8 mouse cellular contexts compared by ENCODE assay signal in the genomic region with DNA sequence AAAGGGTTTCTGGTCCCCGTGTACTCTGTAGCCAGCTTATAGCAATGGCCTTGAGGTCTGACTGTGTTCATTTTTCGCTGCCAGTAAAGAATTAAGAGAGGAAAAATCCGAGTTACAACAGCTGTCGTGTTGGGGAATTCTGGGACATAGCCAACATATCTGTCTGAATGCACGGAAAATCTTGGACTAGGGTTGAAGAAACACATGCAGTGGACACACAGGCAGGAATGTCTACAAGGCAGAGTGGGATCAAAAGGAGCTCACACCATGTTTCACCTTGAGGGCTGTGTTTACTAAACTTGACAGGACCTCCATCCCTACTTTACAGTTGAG. TPM values are rescaled to one million over a fixed set of nuclear protein-coding genes. Genes with fewer than 3 reads are reported as not detected.
A peak's percentile ranks its signal among the peaks of the same experiment; 100 is the strongest.
DNase-seq lines count a peak whose midpoint lies in the region; ATAC-seq and TF ChIP-seq lines count a peak whose summit lies in the region.

No protein-coding gene starts in this region.

- H3K4me2 ChIP-seq in neural tube, embryonic 11.5 days (ENCODE audit: low read depth) = peak overlapping the region; percentile 54
- H3K4me2 ChIP-seq in limb, embryonic 12.5 days = peak overlapping the region; percentile 61
- H3K4me2 ChIP-seq in stomach, embryonic 15.5 days = peak overlapping the region; percentile 58

- no peak overlapping the region for H3K9ac ChIP-seq in neural tube, embryonic 11.5 days (ENCODE audit: low read length)
- H3K9ac ChIP-seq in limb, embryonic 12.5 days (replicated peaks) = peak overlapping the region; percentile 59; the same call in 1 of the 2 replicates
- 0 out of 2 replicates have a peak overlapping the region, but pooled peaks have one; percentile 41 for H3K9ac ChIP-seq in stomach, embryonic 15.5 days

- WGBS in cerebellum, adult 2 months = 4% methylated on average over 5 of the region's 5 CpGs
- WGBS in neural tube, embryonic 11.5 days = 31% methylated on average over 5 of the region's 5 CpGs
- WGBS in limb, embryonic 12.5 days = 36% methylated on average over 5 of the region's 5 CpGs
- 13% methylated on average over 5 of the region's 5 CpGs for WGBS in stomach, embryonic 15.5 days

- TF ChIP-seq POLR2A in cerebellum, adult 2 months (IDR thresholded peaks at IDR 0.05; ENCODE audit: borderline replicate concordance, insufficient read depth, low read length) = no peak

- H3K4me1 ChIP-seq in cerebellum, adult 2 months (ENCODE audit: control insufficient read depth, insufficient read depth, low read length) = no peaks in the 10 kb centered on the region
- no peaks in the 10 kb centered on the region for H3K4me1 ChIP-seq in neural tube, embryonic 11.5 days (ENCODE audit: control insufficient read depth, insufficient read depth, low read length)
- no peaks in the 10 kb centered on the region for H3K4me1 ChIP-seq in limb, embryonic 12.5 days (replicated peaks)
- no peaks in the 10 kb centered on the region for H3K4me1 ChIP-seq in stomach, embryonic 15.5 days

- DNase-seq in cerebellum, adult 2 months = peak in 1 of 2 experiments; percentile 13
- no peak for DNase-seq in cerebellum, postnatal 25 days
- DNase-seq in neural tube, embryonic 11.5 days (ENCODE audit: low spot score) = no peak
- DNase-seq in neural tube, embryonic 10.5 days (ENCODE audit: extremely low spot score, low spot score) = no peak
- no peak for DNase-seq in spleen, postnatal 36 days (ENCODE audit: low spot score in 2 of 2)
- no peak for DNase-seq in adipocyte (ENCODE audit: low spot score)

- no peak for TF ChIP-seq CTCF in cerebellum, adult 2 months (IDR thresholded peaks at IDR 0.05; ENCODE audit: borderline replicate concordance, insufficient read depth, low read depth, low read length)

- H3K36me3 ChIP-seq in neural tube, embryonic 11.5 days (ENCODE audit: control insufficient read depth, insufficient read depth, low read length) = no peaks in the 10 kb centered on the region
- peaks cover 9% of the 10 kb centered on the region; the same call in 1 of the 2 replicates for H3K36me3 ChIP-seq in limb, embryonic 12.5 days
- H3K36me3 ChIP-seq in stomach, embryonic 15.5 days = no peaks in the 10 kb centered on the region

- no peak overlapping the region for H3K27ac ChIP-seq in cerebellum, adult 2 months (ENCODE audit: insufficient read depth, low read length)
- no peak overlapping the region for H3K27ac ChIP-seq in neural tube, embryonic 11.5 days (ENCODE audit: low read depth, low read length)
- H3K27ac ChIP-seq in limb, embryonic 12.5 days = no peak overlapping the region
- peak overlapping the region; percentile 69; the same call in 1 of the 2 replicates for H3K27ac ChIP-seq in stomach, embryonic 15.5 days

- no peaks in the 10 kb centered on the region for H3K27me3 ChIP-seq in cerebellum, adult 2 months (ENCODE audit: control insufficient read depth, insufficient read depth, low read length)
- H3K27me3 ChIP-seq in neural tube, embryonic 11.5 days (ENCODE audit: control insufficient read depth, insufficient read depth, low read length) = no peaks in the 10 kb centered on the region
- no peaks in the 10 kb centered on the region for H3K27me3 ChIP-seq in limb, embryonic 12.5 days
- no peaks in the 10 kb centered on the region for H3K27me3 ChIP-seq in stomach, embryonic 15.5 days (replicated peaks)

- ATAC-seq in neural tube, embryonic 11.5 days (ENCODE audit: insufficient read depth, low FRiP score, low TSS enrichment) = no peak; the same call in 1 of the 2 replicates
- no peak for ATAC-seq in limb, embryonic 12.5 days (ENCODE audit: insufficient number of reproducible peaks, insufficient read depth, low FRiP score, low TSS enrichment, low read depth)
- no peak; the same call in 1 of the 2 replicates for ATAC-seq in stomach, embryonic 15.5 days (ENCODE audit: insufficient read depth, low FRiP score, low read depth)

- no peaks in the 10 kb centered on the region for H3K9me3 ChIP-seq in neural tube, embryonic 11.5 days (ENCODE audit: control insufficient read depth, low read length)
- H3K9me3 ChIP-seq in limb, embryonic 12.5 days = no peaks in the 10 kb centered on the region
- no peaks in the 10 kb centered on the region for H3K9me3 ChIP-seq in stomach, embryonic 15.5 days

- H3K4me3 ChIP-seq in cerebellum, adult 2 months (replicated peaks; ENCODE audit: insufficient read depth, low read depth, low read length) = peak overlapping the region; percentile 33
- H3K4me3 ChIP-seq in neural tube, embryonic 11.5 days (ENCODE audit: low read depth, low read length) = peak overlapping the region; percentile 57
- peak overlapping the region; percentile 63 for H3K4me3 ChIP-seq in limb, embryonic 12.5 days (replicated peaks)
- H3K4me3 ChIP-seq in stomach, embryonic 15.5 days (replicated peaks) = peak overlapping the region; percentile 70

RNA-seq across cellular contexts. Expression of gene Rsl1, which starts 0.7 kb away (rescaled TPM):
- 3.0 and 3.1 TPM in 2 replicates for polyA plus RNA-seq in cerebellum, adult 2 months (2012; rRNA removed)
- polyA plus RNA-seq in neural tube, embryonic 11.5 days (2014; fragmentation: Nextera tagmentation; extraction: Ambion mirVana) = 5.1 and 5.2 TPM in 2 replicates
- polyA plus RNA-seq in limb, embryonic 12.5 days (2016; fragmentation: Nextera tagmentation; extraction: Ambion mirVana) = 7.6 and 8.1 TPM in 2 replicates
- polyA plus RNA-seq in stomach, embryonic 15.5 days (2015; fragmentation: Nextera tagmentation; extraction: Ambion mirVana) = 6.5 and 9.6 TPM in 2 replicates

RNA-seq across cellular contexts. Expression of gene Zfp455, which starts 20.6 kb away (rescaled TPM):
- 0.84 and 1.1 TPM in 2 replicates for polyA plus RNA-seq in cerebellum, adult 2 months (2012; rRNA removed)
- polyA plus RNA-seq in neural tube, embryonic 11.5 days (2014; fragmentation: Nextera tagmentation; extraction: Ambion mirVana) = 1.1 and 2.4 TPM in 2 replicates
- 2.1 and 2.7 TPM in 2 replicates for polyA plus RNA-seq in limb, embryonic 12.5 days (2016; fragmentation: Nextera tagmentation; extraction: Ambion mirVana)
- polyA plus RNA-seq in stomach, embryonic 15.5 days (2015; fragmentation: Nextera tagmentation; extraction: Ambion mirVana) = 2.1 and 2.3 TPM in 2 replicates

RNA-seq across cellular contexts. Expression of gene Zfp759, which starts 52.2 kb away (rescaled TPM):
- polyA plus RNA-seq in cerebellum, adult 2 months (2012; rRNA removed) = 2.6 and 3.2 TPM in 2 replicates
- 2.2 and 2.4 TPM in 2 replicates for polyA plus RNA-seq in neural tube, embryonic 11.5 days (2014; fragmentation: Nextera tagmentation; extraction: Ambion mirVana)
- polyA plus RNA-seq in limb, embryonic 12.5 days (2016; fragmentation: Nextera tagmentation; extraction: Ambion mirVana) = 1.9 and 2.5 TPM in 2 replicates
- polyA plus RNA-seq in stomach, embryonic 15.5 days (2015; fragmentation: Nextera tagmentation; extraction: Ambion mirVana) = 1.9 and 2.2 TPM in 2 replicates

RNA-seq across cellular contexts. Expression of gene Rslcan18, which starts 57.6 kb away (rescaled TPM):
- polyA plus RNA-seq in cerebellum, adult 2 months (2012; rRNA removed) = 0.16 TPM in 2 replicates
- 0.12 and 0.29 TPM in 2 replicates for polyA plus RNA-seq in neural tube, embryonic 11.5 days (2014; fragmentation: Nextera tagmentation; extraction: Ambion mirVana)
- 0.17 and 0.29 TPM in 2 replicates for polyA plus RNA-seq in limb, embryonic 12.5 days (2016; fragmentation: Nextera tagmentation; extraction: Ambion mirVana)
- 0.28 and 0.41 TPM in 2 replicates for polyA plus RNA-seq in stomach, embryonic 15.5 days (2015; fragmentation: Nextera tagmentation; extraction: Ambion mirVana)
